Mouse (Mus musculus) kidney, adult 8-10 months (tissue): ENCODE results near the gene Oxgr1.
"Not testable (repeated sequence)": the region's sequence is repeated elsewhere in the genome, so short reads cannot be mapped to it uniquely, and the experiment has no call there.

Source experiments
- DNase-seq, 2 experiments: peaks; one replicate each; pipeline ENCODE4 v3.0.0; 2022

Oxgr1 gene

GRCm38 (mm10) chr14:120042187-120042820, at the start of gene Oxgr1:
Gene Oxgr1, minus strand, starts transcription at chr14:120042435.
- peak; percentile 52 to 55 for DNase-seq

- DNase-seq: no peak
Observed at GRCm38 (mm10) chr14:120090401-120090800, 48.2 kb upstream of the Oxgr1 start.

GRCm38 (mm10) chr14:120089649-120090360, 47.6 kb upstream of the Oxgr1 start:
- DNase-seq: no peak

- DNase-seq: no peak
Observed at GRCm38 (mm10) chr14:120089006-120089648, 46.9 kb upstream of the Oxgr1 start.

DNA sequence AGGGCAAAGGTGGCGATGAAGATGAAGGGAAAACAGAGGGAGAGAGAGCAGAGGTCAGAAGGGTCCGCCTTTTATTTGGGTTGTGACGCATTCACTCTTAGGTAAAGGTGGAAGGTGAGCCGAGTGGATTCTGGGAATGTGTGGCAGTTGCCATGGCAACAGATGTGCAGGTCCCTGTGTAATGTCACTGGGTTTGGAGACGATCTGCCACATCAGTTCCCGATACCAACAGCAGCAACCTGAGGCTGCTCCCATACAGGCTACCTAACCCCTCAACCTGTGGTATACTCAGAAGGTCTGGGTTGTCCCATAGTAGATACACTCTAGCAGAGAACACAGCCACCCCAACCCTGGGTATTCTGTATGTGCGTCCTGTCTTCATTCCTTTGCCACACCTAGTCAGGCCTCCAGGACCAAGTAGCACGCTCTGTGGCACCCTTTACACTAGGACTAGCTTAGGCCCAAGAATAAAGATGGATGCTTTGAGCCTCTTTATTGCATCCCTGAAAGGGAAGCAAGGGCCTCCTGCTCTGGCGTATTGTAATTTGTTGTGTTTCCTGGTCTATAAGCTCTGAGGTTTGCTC, 41.9 kb upstream of the Oxgr1 start:
- DNase-seq: no peak

- DNase-seq: peak in 1 of 2 experiments; percentile 13
Observed at GRCm38 (mm10) chr14:120076192-120076591, 34.0 kb upstream of the Oxgr1 start.

DNA sequence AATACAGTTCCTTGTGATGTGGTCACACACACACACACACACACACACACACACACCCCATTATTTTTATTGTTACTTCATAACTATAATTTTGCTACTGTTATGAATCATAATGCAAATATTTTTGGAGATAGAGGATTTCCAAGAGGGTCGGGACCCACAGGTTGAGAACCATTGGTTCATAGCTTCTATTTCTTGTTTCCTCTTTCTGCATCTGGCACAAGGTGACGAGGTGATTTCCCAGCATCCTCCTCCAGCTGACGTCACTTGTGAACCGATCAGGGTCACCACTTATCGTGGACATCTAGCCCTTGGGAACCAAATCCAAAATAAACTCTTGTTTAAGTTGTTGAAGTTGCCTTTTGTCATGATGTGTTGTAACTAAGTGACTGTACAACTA, 33.5 kb upstream of the Oxgr1 start:
- DNase-seq: no peak

DNA sequence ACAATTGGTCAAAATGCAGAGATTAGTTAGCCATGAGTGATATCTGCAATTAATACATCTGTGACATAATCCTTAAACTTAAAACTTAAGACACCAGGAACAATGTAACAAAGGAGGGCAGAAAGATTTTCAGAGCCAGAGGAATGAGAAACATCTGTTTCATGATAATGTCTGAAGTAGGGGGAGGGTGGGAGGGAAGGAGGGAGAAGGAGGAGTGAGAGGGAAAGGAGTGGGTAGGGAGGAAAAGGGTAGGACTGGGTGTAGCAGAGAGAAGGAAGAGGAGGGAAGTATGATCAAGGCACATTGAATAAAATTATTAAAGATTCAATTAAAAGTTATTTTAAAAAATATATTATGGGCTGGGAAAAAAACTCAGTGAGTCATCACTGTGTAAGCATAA, 32.0 kb upstream of the Oxgr1 start:
- no peak for DNase-seq

GRCm38 (mm10) chr14:120061096-120061495, 18.9 kb upstream of the Oxgr1 start:
- peak in 1 of 2 experiments; percentile 45 for DNase-seq

GRCm38 (mm10) chr14:120033454-120033853, 8.8 kb downstream of the Oxgr1 start:
- no peak for DNase-seq

DNA sequence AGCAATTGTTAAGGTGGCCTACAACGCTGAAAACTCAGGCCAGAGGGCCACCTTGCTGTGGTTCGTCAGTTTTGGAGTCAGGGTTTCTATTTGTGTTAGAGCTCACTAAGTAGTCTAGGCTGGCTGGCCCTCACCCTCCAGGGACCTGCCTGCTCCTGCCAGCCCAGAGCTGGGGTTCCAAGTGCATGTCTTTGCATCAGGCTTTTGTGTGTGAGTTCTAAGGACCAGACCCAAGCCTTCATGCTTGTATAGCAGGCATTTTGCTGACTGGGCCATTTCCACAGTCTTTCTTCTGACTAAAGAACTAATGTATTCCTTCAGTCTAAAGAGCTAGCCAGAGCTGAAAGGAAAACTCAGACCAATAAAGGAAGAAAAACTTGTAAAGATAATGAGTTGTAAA, 22.3 kb downstream of the Oxgr1 start:
- no peak for DNase-seq

GRCm38 (mm10) chr14:120009969-120010872, 32.0 kb downstream of the Oxgr1 start:
- no peak for DNase-seq

- peak in 1 of 2 experiments; percentile 30 for DNase-seq
Observed at GRCm38 (mm10) chr14:120005153-120005552, 37.1 kb downstream of the Oxgr1 start.

DNA sequence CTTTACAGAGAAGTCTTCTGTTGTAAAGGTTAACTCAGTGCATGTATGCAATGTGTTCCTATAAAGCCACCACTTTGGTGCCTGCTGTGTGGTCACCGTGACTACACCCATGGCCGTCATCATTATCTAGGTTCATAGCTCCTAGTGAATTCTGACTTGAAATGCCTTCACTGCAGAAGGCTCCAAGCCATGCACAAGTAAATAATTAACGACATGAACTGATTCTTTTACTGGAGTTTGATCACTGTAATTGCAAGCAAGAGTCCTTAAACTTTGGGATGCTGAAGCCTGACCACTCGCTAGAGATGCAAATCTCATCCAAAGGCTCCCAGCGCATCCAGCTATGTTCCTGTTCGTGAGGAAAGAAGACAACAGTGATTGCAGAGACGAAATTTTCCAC, 38.6 kb downstream of the Oxgr1 start:
- peak in 1 of 2 experiments; percentile 37 for DNase-seq

DNA sequence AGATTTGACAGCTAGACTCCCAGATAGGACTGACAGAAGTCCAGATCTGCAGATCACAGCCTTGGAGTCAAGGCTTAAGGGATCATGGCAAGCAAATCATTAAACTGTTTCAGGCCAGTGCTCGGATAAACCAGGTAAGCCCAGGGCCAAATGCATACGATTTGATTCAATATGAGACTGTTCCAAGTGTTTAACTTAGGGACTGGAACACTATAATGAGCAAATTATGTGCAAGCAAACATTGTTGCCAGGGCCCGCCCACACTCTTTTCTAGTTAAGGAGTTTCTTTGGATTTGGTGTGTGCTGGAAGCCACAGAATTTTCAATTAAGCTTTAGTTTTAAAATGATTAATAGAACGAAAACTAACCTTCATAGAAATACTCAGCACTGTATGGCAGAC, 39.6 kb downstream of the Oxgr1 start:
- DNase-seq: peak; percentile 31 to 55

GRCm38 (mm10) chr14:119989651-119990050, 52.6 kb downstream of the Oxgr1 start:
- no peak for DNase-seq

- DNase-seq: no peak
Observed at GRCm38 (mm10) chr14:119988937-119989645, 53.1 kb downstream of the Oxgr1 start.

DNA sequence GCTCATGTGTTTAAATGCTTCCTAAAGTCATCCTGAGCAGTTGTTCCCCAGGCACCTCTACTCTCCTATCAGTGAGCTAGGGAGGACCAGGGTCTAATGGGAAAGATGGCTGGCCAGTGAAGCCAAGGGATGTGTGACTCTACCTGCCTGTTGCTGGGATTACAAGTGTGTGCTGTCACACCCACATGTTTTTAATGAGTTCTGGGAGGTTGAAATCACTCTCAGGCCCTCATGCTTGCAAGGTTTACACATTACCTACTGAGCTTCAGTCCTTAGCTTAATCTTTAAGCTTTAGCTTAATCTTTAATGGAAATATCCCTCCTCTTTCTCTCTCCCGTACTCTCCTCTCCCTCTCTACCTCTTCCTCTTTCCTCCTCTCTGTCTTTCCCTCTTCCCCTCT, 55.0 kb downstream of the Oxgr1 start:
- peak; percentile 33 to 53 for DNase-seq

- no peak for DNase-seq
Observed at GRCm38 (mm10) chr14:119986778-119987177, 55.5 kb downstream of the Oxgr1 start.

- DNase-seq: not testable (repeated sequence)
Observed at GRCm38 (mm10) chr14:119986351-119986750, 55.9 kb downstream of the Oxgr1 start.

- no peak for DNase-seq
Observed at GRCm38 (mm10) chr14:119981314-119981713, 60.9 kb downstream of the Oxgr1 start.

DNA sequence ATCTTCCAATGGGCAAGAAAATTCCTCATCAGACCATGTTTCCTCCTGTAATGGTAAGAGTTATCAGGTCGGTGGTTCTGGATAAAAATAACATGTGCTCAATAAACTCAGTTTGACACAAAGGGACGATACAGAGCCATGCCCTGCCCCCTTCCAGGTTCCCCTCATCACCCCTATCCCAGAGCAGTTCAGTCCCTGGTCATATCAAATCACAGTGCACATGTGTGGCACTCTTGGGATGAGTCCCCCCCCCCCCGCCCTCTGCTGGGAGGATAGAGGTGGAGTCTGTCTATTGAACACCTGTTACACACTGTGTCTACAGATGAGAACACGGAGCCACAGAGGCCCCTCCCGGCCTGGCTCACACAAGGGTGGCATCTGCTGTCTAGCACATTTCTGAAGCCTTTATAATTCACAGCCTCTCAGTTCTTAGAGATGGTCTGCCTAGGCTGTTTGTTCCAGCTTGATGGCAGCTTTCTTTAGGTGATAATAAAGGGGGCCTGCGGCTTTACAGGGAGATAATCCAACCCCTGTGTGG, 61.5 kb downstream of the Oxgr1 start:
- no peak for DNase-seq
